Comparison of ENCODE assay signal across 15 mouse cellular contexts in genomic region chr2:128272789-128273188, GRCm38 (mm10).
DNase-seq lines count a peak whose midpoint lies in the region; ATAC-seq and TF ChIP-seq lines count a peak whose summit lies in the region.
"Had no signal": no experiment of that assay in that cellular context is flagged by ENCODE, and none has a peak within 500 bp of the region (broad histone marks: within the 10 kb centered on the region; RNA-seq: fewer than 3 reads in every experiment).

No protein-coding gene starts in this region.

- intact Hi-C loops in gastrocnemius, postnatal 14 days (cut with DNase I; ENCODE audit: low total_unique reads) = no loop called here

- no peaks in the 10 kb centered on the region for H3K9me3 ChIP-seq in midbrain, embryonic 11.5 days (ENCODE audit: control insufficient read depth, low read length)
- no peaks in the 10 kb centered on the region for H3K9me3 ChIP-seq in midbrain, embryonic 15.5 days
- H3K9me3 ChIP-seq in MEL (replicated peaks; ENCODE audit: insufficient read depth, low read length) = no peaks in the 10 kb centered on the region
- H3K9me3 ChIP-seq in intestine, embryonic 16.5 days (ENCODE audit: control insufficient read depth, low read length) = no peaks in the 10 kb centered on the region
- H3K9me3 ChIP-seq: megakaryocyte, embryonic 14.5 days had no signal

- 23% methylated on average over 7 of the region's 7 CpGs for WGBS in midbrain, embryonic 11.5 days
- 27% methylated on average over 7 of the region's 7 CpGs for WGBS in midbrain, embryonic 15.5 days
- 16% methylated on average over 7 of the region's 7 CpGs for WGBS in intestine, embryonic 16.5 days

- no peak overlapping the region for H3K4me2 ChIP-seq in midbrain, embryonic 11.5 days
- H3K4me2 ChIP-seq in midbrain, embryonic 15.5 days = no peak overlapping the region
- peak overlapping the region; percentile 19; the same call in 1 of the 2 replicates for H3K4me2 ChIP-seq in intestine, embryonic 16.5 days (ENCODE audit: low read depth, low read length)
- H3K4me2 ChIP-seq: hindbrain, embryonic 14.5 days had no signal

- TF ChIP-seq EP300 in MEL (IDR thresholded peaks at IDR 0.05; ENCODE audit: low read depth in 1 of 2, low read length in 2 of 2) = no peak

- no peak overlapping the region for H3K4me3 ChIP-seq in midbrain, embryonic 11.5 days (ENCODE audit: low read depth, low read length)
- no peak overlapping the region for H3K4me3 ChIP-seq in midbrain, embryonic 15.5 days
- H3K4me3 ChIP-seq in MEL (ENCODE audit: control insufficient read depth in 1 of 2, insufficient read depth in 1 of 2, low read depth in 2 of 2, low read length in 2 of 2) = no peak overlapping the region
- no peak overlapping the region for H3K4me3 ChIP-seq in intestine, embryonic 16.5 days (ENCODE audit: low read length)
- H3K4me3 ChIP-seq: megakaryocyte, embryonic 14.5 days had no signal

- H3K27ac ChIP-seq in midbrain, embryonic 11.5 days (ENCODE audit: low read depth, low read length) = no peak overlapping the region
- no peak overlapping the region for H3K27ac ChIP-seq in midbrain, embryonic 15.5 days
- H3K27ac ChIP-seq in MEL (ENCODE audit: control insufficient read depth, low read depth, low read length) = no peak overlapping the region
- H3K27ac ChIP-seq in intestine, embryonic 16.5 days (ENCODE audit: low read length) = no peak overlapping the region
- H3K27ac ChIP-seq: hindbrain, embryonic 14.5 days had no signal

- ATAC-seq in midbrain, embryonic 11.5 days (ENCODE audit: low FRiP score) = no peak
- ATAC-seq in midbrain, embryonic 15.5 days (replicated peaks) = no peak
- ATAC-seq in intestine, embryonic 16.5 days = peak; percentile 57; the same call in 1 of the 2 replicates
- ATAC-seq: forebrain, embryonic 16.5 days had no signal

- TF ChIP-seq POLR2A in MEL (IDR thresholded peaks at IDR 0.05; ENCODE audit: control insufficient read depth in 1 of 2, insufficient read depth in 1 of 2, low read depth in 1 of 2, low read length in 2 of 2, poor library complexity in 1 of 2) = no peak

- H3K9ac ChIP-seq in midbrain, embryonic 11.5 days (ENCODE audit: low read length) = no peak overlapping the region
- no peak overlapping the region for H3K9ac ChIP-seq in midbrain, embryonic 15.5 days
- H3K9ac ChIP-seq in MEL (ENCODE audit: control insufficient read depth, low read depth, low read length, poor library complexity, severe bottlenecking) = no peak overlapping the region
- no peak overlapping the region for H3K9ac ChIP-seq in intestine, embryonic 16.5 days (ENCODE audit: low read depth, low read length)
- H3K9ac ChIP-seq: hindbrain, embryonic 14.5 days had no signal

- no peak for TF ChIP-seq CTCF in MEL (IDR thresholded peaks at IDR 0.05 in 2 of 3, conservative IDR thresholded peaks at IDR 0.05 in 1 of 3; ENCODE audit: control insufficient read depth in 1 of 3, insufficient read depth in 1 of 3, low read depth in 2 of 3, low read length in 3 of 3, poor library complexity in 1 of 3, severe bottlenecking in 1 of 3)

- no peaks in the 10 kb centered on the region for H3K79me2 ChIP-seq in MEL (ENCODE audit: control insufficient read depth, insufficient read depth, low read length, poor library complexity)

- no peaks in the 10 kb centered on the region for H3K36me3 ChIP-seq in midbrain, embryonic 11.5 days (ENCODE audit: control insufficient read depth, insufficient read depth, low read length)
- no peaks in the 10 kb centered on the region for H3K36me3 ChIP-seq in midbrain, embryonic 15.5 days (replicated peaks)
- no peaks in the 10 kb centered on the region for H3K36me3 ChIP-seq in MEL (ENCODE audit: control insufficient read depth in 1 of 2, insufficient read depth in 2 of 2, low read length in 2 of 2)
- no peaks in the 10 kb centered on the region for H3K36me3 ChIP-seq in intestine, embryonic 16.5 days (ENCODE audit: control insufficient read depth, insufficient read depth, low read length)

- TF ChIP-seq RAD21 in MEL (IDR thresholded peaks at IDR 0.05; ENCODE audit: low read depth, low read length) = no peak

- no peaks in the 10 kb centered on the region for H3K27me3 ChIP-seq in midbrain, embryonic 11.5 days (ENCODE audit: control insufficient read depth, insufficient read depth, low read length)
- H3K27me3 ChIP-seq in midbrain, embryonic 15.5 days (replicated peaks) = no peaks in the 10 kb centered on the region
- peaks cover 0 to 2% of the 10 kb centered on the region in 2 experiments; a peak in 2 of 4 replicates for H3K27me3 ChIP-seq in MEL (ENCODE audit: control insufficient read depth in 1 of 2, insufficient read depth in 2 of 2, low read length in 2 of 2)
- H3K27me3 ChIP-seq in intestine, embryonic 16.5 days (replicated peaks; ENCODE audit: control insufficient read depth, insufficient read depth, low read length) = no peaks in the 10 kb centered on the region

- no peaks in the 10 kb centered on the region for H3K4me1 ChIP-seq in midbrain, embryonic 11.5 days (ENCODE audit: control insufficient read depth, insufficient read depth, low read length)
- peaks cover 8% of the 10 kb centered on the region for H3K4me1 ChIP-seq in midbrain, embryonic 15.5 days
- H3K4me1 ChIP-seq in MEL (ENCODE audit: control insufficient read depth in 1 of 2, insufficient read depth in 2 of 2, low read length in 2 of 2) = no peaks in the 10 kb centered on the region
- H3K4me1 ChIP-seq in intestine, embryonic 16.5 days (ENCODE audit: control insufficient read depth, insufficient read depth, low read length) = peaks cover 4% of the 10 kb centered on the region

- DNase-seq in midbrain, embryonic 11.5 days (ENCODE audit: low spot score, missing footprints) = peak; percentile 45
- peak; percentile 18 for DNase-seq in MEL (ENCODE audit: low read depth, low spot score)
- no peak for DNase-seq in heart, postnatal 4 days
- DNase-seq in spleen, postnatal 4 days (ENCODE audit: low spot score in 2 of 2) = no peak
- DNase-seq in gastrocnemius, postnatal 14 days = no peak
- DNase-seq: adrenal gland, postnatal 25 days; gastrocnemius, postnatal 36 days; left cerebral cortex, postnatal 4 days; right cerebral cortex, postnatal 14 days; thymus, postnatal 36 days had no signal

TF ChIP-seq in MEL, 35 proteins besides CTCF, POLR2A, EP300 and RAD21:
- TF ChIP-seq JUND (IDR thresholded peaks at IDR 0.05; ENCODE audit: low read depth, low read length) (no peak), ZC3H11A (IDR thresholded peaks at IDR 0.05; ENCODE audit: low read depth, low read length) (no peak), UBTF (IDR thresholded peaks at IDR 0.05; ENCODE audit: borderline replicate concordance, insufficient read depth, low read depth, low read length) (no peak), HCFC1 (IDR thresholded peaks at IDR 0.05; ENCODE audit: low read depth, low read length) (no peak), CHD2 (IDR thresholded peaks at IDR 0.05; ENCODE audit: low read length) (no peak), POLR2AphosphoS5 (IDR thresholded peaks at IDR 0.05; ENCODE audit: borderline replicate concordance, low read depth, low read length) (no peak), TBP (IDR thresholded peaks at IDR 0.05; ENCODE audit: low read depth, low read length) (no peak), SIN3A (IDR thresholded peaks at IDR 0.05; ENCODE audit: low read length) (no peak), BHLHE40 (IDR thresholded peaks at IDR 0.05; ENCODE audit: borderline replicate concordance, low read depth, low read length) (no peak), MEF2A (IDR thresholded peaks at IDR 0.05; ENCODE audit: extremely low read depth, insufficient replicate concordance, low read depth, low read length, poor library complexity, severe bottlenecking) (no peak), TCF12 (IDR thresholded peaks at IDR 0.05; ENCODE audit: low read depth, low read length) (no peak), KAT2A (conservative IDR thresholded peaks at IDR 0.05; ENCODE audit: low read depth, low read length) (no peak), MAFK (IDR thresholded peaks at IDR 0.05; ENCODE audit: borderline replicate concordance, low read depth, low read length) (no peak), TAL1 (IDR thresholded peaks at IDR 0.05; ENCODE audit: low read length) (no peak), POLR2AphosphoS2 (IDR thresholded peaks at IDR 0.05; ENCODE audit: low read length) (no peak), MAX (IDR thresholded peaks at IDR 0.05; ENCODE audit: low read length) (no peak), USF1 (IDR thresholded peaks at IDR 0.05; ENCODE audit: low read depth, low read length) (no peak)

Comparison
In these comparisons a context has a peak if more than half of its experiments do, and no peak if none do; other contexts are left out.
1. DNase-seq: peak in midbrain, embryonic 11.5 days (single experiment) and MEL (single experiment); none in heart, postnatal 4 days (single experiment), spleen, postnatal 4 days (0 of 2) and gastrocnemius, postnatal 14 days (single experiment).